Mouse (Mus musculus) gastrocnemius, postnatal 14 days (tissue): ENCODE data around the gene Mrpl34. TPM values are rescaled to one million over a fixed set of nuclear protein-coding genes. Genes with fewer than 3 reads are reported as not detected.
A peak's percentile ranks its signal among the peaks of the same experiment; 100 is the strongest.

ENCODE experiments used
- DNase-seq: peaks from one replicate; pipeline ENCODE4 v3.0.0; 2021; ENCODE audit warnings: mixed read lengths
- intact Hi-C: fragments of 180-260 bp; cut with DNase I; formaldehyde crosslinking; loops from one replicate; pipeline ENCODE4 v1.15.1; 2025; ENCODE audit warnings: low total_unique reads
- total RNA-seq, 2 experiments: library from RNA; stranded (reverse); gene quantifications; 2 replicates each; pipeline ENCODE4 v1.2.3; 2021

The Mrpl34 gene
- total RNA-seq, 2 experiments from 2014 or later = 44.0 to 45.2 TPM

DNA sequence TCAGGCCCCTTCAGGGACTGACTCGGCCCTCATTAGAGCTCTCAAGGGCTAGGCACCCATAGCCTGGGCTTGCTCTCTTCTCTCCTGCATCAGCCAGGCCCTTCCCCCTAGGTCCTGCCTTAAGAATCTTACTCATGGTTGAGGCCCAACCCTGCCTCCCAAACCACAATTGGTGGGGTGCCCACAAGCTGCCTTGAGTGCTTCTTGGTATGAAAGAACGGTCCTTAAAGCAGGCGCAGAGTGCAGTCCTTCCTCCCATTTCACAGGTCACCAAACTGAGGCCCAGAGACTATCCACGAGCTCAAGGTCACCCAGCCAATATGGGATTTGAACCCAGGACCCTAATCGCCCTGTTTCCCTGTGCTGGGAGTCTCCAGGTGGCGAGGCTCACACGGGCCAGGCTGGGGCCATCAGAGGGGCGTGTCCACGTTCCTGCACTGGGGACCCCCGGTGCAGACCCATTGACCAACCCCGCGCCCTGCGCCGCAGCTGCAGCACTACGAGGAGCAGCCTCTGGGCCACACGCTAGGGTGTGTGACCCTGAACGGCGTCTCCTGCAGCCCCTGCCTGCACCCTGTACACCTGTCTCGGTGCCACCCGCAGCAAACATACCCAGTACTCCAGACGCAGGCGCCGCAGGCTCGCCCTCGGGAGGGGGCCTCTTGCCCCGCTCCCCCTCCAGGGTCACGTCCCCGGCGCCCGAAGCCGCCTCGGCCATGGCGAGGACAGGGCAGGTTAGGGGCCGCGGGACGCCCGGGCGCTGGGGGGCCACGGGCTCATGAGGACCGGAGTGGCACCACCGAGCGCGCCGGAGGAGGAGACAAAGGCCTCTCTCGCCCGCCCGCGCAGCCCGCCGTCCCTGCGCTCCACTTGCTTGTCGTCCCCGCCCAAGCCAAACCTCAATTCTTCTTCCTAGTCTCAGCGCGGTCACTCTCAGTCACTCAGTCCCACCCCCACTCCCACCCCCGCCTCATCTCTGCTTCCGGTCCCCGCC is 20.7 kb downstream of the Mrpl34 start, which contains the start of gene Ano8:
Ano8 (minus strand) TSS at position 822 of the 994 bp plus-strand sequence.
- intact Hi-C loops = no loop called here
- DNase-seq = peak; percentile 88

DNA sequence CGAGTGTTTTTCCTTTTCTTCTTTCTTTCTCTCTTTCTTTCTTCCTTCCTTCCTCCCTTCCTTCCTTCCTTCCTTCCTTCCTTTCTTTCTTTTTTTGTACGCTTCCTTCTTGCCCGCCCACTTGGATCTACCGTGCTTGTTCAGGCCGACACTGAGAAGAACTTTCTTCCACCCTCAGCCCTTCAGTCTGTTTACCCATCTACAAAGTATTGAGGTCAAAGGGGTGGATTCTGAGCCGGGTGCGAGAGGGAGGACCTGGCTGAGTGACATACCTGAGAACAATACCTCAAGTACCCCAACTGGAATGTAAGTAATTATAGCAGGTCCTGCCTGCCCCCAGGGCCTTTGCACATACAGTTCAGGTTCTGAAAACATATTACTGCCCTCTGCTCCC is 21.4 kb downstream of the Mrpl34 start:
- intact Hi-C loops = no loop called here
- DNase-seq = no peak

DNA sequence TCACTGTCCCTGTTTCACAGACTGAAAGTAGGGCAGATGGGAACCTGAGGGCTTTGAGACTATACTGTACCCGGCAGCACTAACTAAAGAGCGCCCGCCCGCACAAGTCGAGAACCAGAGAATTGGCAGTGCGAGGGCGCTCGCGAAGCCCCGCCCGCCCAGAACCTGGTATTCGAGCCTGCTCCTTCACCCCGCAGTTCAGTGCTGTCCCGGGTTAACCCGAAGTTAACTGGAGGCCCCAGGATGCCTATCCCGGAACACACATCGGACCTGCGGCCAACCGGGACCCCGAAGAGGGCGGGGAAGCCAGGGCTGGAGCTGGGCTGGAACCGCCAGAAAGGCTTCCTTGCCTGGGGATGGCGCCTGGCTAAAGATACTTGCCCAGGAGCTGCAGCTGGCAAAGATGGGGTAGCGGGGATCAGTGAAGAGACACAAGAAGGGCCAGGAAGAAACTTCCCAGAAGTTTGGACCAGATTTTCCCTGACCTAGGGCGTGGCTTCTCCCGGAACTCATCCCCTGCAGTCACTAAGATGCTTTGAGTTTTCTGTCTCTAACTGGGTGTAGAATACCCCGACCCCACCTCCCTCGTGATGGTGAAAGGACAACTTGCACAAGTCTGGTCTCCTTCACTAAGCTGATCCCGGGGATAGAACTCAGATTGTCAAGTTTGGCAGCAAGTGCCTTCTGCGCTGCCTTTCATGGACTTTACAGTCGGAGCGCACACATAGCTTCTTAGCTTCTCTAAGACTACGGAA is 23.1 kb downstream of the Mrpl34 start, which contains the start of gene Gtpbp3:
Gtpbp3 (plus strand) TSS at position 413 of the 755 bp plus-strand sequence.
- peak; percentile 90 for DNase-seq
- intact Hi-C loops = no loop called here

DNA sequence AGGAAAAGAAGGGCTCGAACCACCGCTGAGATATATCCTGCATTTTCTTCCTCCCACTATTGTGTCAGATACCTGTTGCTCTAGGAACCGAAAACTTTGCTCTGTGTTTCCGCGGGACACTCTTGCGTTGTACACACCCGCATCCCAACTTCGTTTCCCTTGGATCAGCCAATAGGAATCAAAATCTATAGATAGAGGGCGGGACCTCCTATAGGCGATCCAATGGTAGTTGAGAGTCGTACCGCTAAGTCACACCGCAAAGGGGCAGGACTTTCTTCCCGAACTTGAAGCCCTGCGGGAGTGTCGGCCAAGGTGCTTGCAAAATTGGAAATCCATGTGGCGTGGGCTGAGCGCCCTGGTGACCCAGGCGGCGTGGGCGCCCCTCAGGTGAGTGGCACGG is 23.7 kb downstream of the Mrpl34 start:
- intact Hi-C loops = no loop called here
- DNase-seq = peak; percentile 80

DNA sequence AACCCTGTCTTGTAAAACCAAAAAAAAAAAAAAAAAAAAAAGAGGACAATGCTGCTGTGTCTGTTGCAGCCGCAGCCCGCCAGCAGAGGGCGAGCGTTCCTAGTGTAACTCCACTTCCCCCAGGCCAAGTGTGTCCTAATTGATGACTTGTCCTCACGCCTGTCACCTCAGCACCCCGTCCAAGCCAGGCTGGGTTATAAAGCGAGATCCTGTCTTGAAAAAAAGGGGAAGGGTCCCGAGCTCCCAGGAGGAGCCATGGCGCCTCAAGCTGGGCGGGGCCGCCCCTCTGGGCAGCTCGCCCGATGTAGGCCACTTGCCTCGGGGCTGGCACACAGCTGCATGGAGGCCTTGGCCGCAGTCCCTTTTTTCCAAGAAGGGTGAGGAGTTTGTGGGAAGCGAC is 30.3 kb downstream of the Mrpl34 start:
- DNase-seq = peak; percentile 88
- intact Hi-C loops = no loop called here

DNA sequence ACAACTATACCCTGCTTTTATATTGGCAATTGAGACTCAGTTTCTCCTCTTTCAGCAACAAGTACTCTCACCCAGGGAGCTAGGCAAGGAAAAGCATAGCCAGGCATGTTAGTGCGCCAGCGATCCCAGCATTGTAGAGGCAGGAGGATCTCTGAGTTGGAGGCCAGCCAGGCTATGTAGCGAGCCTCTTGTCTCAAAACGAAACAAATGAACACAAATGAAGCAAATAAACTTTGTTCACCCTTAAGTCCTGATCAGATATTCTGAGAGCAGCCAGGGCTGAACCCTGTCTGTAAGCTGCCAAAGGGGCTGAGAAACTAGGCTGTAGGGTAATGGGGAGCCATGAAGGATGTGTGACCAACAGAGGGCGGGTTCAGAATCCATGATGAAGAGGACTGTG is 31.1 kb downstream of the Mrpl34 start:
- intact Hi-C loops = no loop called here
- no peak for DNase-seq

DNA sequence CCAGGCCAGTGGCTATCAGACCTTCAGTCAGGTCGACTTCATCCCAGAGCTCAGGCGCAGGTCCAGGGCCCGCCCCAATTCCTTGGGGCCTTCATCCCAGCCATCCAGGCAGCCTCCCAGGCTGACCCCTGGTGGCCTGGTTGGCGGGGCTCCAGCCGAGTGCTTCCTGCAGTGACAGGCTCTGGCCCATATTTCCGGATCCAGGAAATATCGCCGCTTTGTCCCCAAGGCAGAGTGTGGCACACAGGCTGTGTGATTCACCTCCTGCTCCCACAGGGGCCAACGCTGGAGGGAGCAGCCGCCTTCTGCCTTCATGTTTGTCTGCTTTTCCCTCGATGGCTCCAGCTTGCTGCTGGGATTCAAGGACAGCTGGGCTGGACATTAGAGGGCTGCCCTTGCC is 31.7 kb downstream of the Mrpl34 start:
- intact Hi-C loops = no loop called here
- DNase-seq = peak; percentile 94

DNA sequence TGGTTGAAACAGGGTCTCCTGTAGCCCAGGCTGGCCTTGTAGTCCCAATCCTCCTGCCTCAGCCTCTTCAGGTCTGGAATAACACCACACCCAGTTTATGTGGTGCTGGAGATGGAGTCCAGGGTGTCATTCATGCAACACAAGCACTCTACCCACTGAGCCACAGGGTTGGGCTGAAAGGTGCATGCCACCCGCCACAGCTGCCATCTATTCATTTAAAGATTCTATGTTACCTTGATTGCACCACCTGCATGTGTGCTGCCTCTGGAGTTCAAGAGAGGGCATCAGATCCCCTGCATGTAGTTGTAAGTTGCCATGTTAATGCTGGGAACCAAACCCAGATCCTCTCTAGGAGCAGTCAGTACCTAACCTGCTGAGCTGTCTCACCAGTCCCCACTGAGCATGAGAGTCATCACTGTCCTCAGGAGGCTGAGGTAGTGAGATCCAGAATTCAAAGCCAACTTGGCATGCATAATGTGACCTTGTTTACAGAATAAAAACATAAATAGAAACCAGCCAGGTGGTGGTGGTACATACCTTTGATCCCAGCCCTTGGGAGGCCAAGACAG is 32.4 kb downstream of the Mrpl34 start:
- DNase-seq = no peak
- intact Hi-C loops = no loop called here

DNA sequence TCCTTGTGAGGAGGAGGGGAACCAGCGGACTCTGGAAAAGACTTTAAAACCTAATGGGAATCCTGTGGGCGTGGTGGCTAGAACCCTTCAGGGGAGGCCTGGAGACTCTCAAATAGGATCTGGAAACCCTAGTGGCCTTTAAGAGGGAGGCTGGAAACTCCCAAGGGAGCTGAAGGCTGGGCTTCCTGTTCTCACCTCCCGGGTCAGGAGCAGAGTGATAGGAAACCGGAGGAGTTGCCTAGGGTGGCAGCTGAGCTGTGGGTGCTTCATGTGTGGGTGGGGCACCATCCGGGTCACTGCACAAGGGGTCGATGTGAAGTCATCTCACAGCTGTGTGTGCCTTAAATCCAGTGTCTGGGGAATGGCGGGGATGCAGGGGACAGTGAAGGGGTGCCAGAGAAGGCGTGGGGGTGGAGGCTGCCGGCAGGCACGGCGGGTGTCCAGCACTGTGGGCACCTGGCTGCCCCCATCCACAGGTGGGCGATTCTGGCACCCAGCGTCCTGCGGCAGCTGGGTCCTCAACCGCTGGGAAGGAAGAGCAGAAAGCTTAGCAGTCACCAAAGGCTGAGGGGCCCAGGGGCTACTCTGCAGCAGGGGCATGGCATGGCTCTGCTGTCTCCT is 33.2 kb downstream of the Mrpl34 start:
- no peak for DNase-seq
- intact Hi-C loops = no loop called here

DNA sequence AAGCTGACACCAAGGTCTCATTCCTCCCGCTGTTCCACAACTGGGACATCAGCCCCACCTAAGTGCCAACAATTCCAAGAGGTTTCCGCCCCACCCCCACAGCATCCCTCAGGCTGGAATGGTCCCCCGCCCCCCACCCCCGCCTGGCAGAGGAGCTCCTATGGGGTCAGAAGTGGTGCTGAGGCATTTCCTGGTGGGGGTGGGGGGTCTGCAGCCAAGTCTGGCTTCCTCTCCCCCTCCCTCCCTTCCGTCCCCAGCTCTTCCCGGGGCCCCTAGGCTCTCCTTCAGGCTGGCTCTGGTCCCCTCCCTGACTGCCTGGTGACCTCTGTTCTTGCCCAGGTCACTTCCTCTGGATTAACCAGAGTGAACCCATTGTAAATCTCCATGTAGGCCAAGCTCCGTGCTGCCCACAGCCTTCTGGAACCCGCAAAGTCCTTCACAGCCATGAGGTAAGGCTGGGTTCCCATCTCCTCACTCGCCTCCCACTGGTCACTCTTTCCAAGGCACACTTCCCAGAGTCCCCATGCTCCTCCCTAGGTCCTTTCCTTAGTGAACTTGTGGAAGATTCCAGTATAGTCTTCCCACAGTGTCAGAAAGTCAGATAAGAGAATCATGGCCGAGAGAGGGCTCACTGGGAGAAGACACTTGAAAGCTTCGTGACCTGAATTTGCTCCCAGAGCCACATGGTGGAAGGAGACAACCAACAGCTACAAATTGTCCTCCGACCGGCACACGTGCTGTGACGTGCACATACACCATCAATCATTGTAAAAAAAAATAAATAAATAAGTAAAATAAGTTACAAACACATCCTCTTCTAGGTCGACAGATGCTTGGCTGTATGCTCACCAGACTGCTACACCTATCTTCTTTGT is 34.3 kb downstream of the Mrpl34 start:
- DNase-seq = no peak
- intact Hi-C loops = no loop called here

DNA sequence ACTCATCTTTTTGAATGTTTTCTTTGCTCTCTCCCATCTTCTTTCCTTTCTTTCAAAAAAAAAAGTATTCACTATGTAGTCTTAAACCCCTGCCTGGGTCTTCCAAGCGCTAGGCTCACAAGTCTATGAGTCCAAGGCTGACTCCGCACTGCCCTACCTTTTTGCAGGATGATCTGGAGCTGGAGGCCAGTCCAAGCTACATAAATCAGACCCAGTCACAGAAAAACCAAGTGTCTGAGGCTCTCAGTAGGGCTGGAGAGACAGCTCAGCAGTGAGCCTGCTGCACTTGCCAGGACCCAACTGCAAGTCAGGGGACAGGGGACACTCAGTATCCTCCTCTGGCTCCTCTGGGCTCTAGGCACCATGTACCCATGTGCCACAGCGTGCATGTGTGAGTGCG is 39.6 kb downstream of the Mrpl34 start:
- DNase-seq = no peak
- intact Hi-C loops = no loop called here

DNA sequence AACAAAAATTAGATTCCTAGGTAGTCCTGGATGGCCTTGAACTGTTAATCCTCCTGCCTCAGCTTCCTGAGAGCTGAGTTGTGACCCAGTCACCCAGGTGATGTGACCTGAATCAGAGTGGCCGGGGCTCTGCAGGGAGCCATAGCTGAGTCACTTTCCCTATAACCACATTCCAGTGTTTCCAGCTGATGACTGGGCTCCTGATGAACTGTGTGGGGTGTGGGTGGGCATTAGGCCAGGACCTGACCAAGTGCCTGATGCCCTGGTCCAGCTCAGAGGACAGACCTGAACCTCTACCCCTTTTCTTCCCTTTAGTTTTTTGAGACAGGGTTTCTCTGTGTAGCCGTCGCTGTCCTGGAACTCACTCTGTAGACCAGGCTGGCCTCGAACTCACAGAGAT is 40.6 kb downstream of the Mrpl34 start:
- no peak for DNase-seq
- intact Hi-C loops = no loop called here

DNA sequence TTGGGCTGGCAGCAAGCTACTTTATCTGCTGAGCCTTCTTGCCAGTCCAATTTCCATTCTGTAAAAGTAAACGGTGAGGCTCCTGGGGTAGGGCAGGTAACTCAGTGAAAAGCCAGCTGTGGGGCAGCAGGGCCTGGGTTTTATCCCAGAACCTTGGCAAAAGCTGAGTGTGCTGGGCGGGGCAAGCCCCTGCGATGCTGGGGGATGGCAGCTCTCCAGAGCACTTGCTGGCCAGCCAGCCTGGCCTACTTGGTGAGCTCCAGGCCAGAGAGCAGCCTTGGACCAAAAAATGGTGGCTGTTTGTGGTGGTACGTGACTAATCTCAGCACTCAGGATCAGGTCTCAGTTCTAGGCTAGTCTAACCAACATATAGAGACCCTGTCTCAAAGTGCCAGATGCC is 41.2 kb downstream of the Mrpl34 start:
- intact Hi-C loops = no loop called here

DNA sequence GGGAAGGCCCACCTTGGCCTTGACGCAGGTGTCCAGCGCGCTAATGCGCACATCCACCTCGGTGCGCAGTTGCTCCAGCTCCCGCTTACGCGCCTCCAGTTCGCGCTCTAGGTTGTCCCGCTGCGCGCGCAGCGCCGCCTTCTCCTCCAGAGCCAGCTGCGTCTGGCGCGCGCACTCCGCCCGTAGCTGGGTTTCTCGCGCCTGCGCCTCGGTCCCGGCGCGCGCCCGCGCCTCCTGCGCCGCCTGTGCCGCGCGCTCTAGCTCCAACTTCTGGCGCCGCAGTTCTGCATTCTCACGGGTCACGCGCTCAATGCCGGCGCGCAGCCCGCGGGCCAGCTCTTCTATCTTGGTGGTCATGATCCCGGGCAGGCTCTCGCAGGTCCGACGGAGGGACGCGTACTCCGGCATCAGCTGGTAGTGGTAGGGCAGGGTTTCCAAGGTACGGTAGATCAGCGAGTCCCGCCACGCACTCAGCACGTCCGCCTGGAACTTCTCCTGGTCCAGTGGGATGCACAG is 42.9 kb downstream of the Mrpl34 start:
- DNase-seq = peak; percentile 87
- intact Hi-C loops = no loop called here

More for the DNA sequence above, 41.2 kb downstream of the Mrpl34 start:
- DNase-seq = peak; percentile 62

DNA sequence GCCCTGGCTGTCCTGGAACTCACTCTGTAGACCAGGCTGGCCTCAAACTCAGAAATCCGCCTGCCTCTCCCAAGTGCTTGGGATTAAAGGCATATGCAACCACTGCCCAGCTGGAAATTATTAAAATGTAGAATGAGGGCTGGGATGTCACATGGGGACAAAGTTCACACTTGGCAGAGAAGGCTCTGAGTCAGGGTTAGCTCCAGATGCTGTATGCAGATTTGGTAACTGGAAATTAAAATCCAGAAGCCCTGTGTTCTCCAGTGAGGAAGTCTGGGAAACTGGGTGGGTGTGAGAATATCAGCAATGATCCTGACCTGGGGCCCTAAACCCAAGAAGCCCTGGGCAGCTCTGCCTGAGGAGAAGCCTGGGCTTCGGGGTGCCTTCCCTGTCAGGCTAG is 44.6 kb downstream of the Mrpl34 start:
- DNase-seq = no peak
- intact Hi-C loops = no loop called here

DNA sequence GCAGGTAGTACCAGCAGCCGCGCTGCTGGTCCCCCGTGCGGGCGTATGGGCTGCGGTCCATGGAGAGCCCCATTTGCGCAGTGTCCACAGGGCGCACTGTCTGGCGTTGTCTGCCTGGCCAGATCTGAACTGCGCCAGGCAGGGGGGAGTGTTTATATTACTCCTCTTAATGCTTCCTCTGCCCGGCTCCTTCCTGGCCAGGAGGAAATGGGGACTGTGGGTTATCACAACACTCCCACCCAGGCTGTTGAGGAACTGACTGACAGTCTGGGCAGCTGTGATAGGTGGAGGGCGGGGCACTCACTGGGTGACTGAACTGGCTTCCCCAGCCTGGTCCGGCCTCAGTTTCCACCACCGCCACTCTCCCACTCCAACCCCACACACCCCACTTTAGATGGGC is 46.9 kb downstream of the Mrpl34 start, which contains the start of gene Plvap:
Plvap (minus strand) TSS at position 109 of the 400 bp plus-strand sequence.
- intact Hi-C loops = no loop called here

DNA sequence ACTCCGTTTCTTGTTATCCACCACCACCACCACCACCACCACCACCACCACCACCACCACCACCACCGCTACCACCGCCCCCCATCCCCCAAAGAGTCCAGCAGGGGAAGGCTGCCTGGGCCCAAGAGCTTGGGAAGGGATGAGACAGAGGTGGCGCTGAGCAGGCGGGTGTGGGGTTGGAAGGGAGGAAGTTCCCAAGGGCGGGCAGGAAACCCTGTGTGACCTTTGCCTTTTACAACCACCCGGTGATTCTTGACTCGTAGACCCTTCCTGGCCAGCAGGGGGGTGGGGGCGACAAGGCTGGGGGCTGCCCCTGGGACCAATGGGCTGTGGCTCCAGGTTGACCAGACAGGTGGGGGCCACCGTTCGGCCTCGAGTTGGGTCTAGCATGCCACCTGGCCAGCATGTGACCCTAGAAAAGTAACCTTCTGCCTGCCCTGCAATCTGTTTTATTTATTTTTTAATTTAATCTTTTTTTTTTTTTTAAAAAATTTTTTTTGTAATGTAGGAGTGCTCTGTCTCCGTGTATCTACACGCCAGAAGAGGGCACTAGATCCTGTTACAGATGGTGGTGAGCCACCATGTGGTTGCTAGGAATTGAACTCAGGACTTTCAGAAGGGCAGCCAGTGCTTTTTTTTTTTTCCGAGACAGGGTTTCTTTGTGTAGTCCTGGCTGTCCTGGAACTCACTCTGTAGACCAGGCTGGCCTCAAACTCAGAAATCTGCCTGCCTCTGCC is 48.4 kb downstream of the Mrpl34 start:
- intact Hi-C loops = no loop called here
- no peak for DNase-seq

More for the DNA sequence above, 46.9 kb downstream of the Mrpl34 start, which contains the start of gene Plvap:
- DNase-seq = no peak

DNA sequence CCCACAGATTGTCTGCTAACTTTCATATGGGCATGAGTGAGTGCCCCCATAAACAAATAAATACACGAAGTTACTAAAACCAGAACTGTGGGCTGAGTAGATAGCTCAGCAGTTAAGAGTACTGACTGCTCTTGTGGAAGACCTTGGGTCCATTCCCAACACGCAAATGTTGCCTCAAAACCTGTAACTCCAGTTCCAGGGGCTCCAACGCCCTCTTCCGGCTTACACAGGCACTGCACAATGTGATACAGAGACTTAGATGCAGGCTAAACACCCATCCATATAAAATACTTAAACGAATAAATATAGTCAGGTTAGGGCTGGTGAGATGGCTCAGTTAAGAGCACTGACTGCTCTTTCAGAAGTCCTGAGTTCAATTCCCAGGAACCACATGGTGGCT is 50.3 kb downstream of the Mrpl34 start:
- intact Hi-C loops = no loop called here

More for the DNA sequence above, 50.3 kb downstream of the Mrpl34 start:
- DNase-seq = no peak
